In genomic region chr1:125669035-125669434, GRCm38 (mm10) we compare ENCODE assay signal across 12 mouse cellular contexts. TPM values are rescaled to one million over a fixed set of nuclear protein-coding genes. Genes with fewer than 3 reads are reported as not detected.
DNase-seq lines count a peak whose midpoint lies in the region; ATAC-seq and TF ChIP-seq lines count a peak whose summit lies in the region.
"Had no signal": no experiment of that assay in that cellular context is flagged by ENCODE, and none has a peak within 500 bp of the region (broad histone marks: within the 10 kb centered on the region; RNA-seq: fewer than 3 reads in every experiment).

No protein-coding gene starts in this region.

- H3K4me2 ChIP-seq in midbrain, embryonic 11.5 days, result no peak overlapping the region

- intact Hi-C loops in heart, adult 2 months (cut with DNase I), result loop anchor here (2.0 to 10.0 kb wide), 2 partner anchors 62 to 144 kb away; no protein-coding TSS in a partner anchor
- intact Hi-C loops in gastrocnemius, postnatal 36 days (cut with DNase I), result no loop called here

- peak; percentile 33; the same call in 1 of the 2 replicates for ATAC-seq in midbrain, embryonic 11.5 days (ENCODE audit: low FRiP score)
- ATAC-seq in CD4-positive, CD25-positive, alpha-beta regulatory T cell, adult 4 months, result no peak
- ATAC-seq: forebrain, embryonic 16.5 days had no signal

- WGBS in heart, adult 2 months, result 73% methylated on average over 5 of the region's 5 CpGs
- 80% methylated on average over 5 of the region's 5 CpGs for WGBS in heart, embryonic 10.5 days
- 86% methylated on average over 5 of the region's 5 CpGs for WGBS in midbrain, embryonic 11.5 days
- 83% methylated on average over 5 of the region's 5 CpGs for WGBS in midbrain, embryonic 10.5 days
- WGBS in small intestine, adult 2 months, result 77% methylated on average over 5 of the region's 5 CpGs

- H3K27me3 ChIP-seq in heart, adult 2 months (ENCODE audit: control insufficient read depth, insufficient read depth, low read length), result peaks cover 2% of the 10 kb centered on the region; the same call in 1 of the 2 replicates
- no peaks in the 10 kb centered on the region for H3K27me3 ChIP-seq in heart, embryonic 10.5 days (ENCODE audit: insufficient read depth, poor library complexity, severe bottlenecking)
- no peaks in the 10 kb centered on the region for H3K27me3 ChIP-seq in midbrain, embryonic 11.5 days (ENCODE audit: control insufficient read depth, insufficient read depth, low read length)
- no peaks in the 10 kb centered on the region for H3K27me3 ChIP-seq in midbrain, embryonic 10.5 days (ENCODE audit: low read depth, poor library complexity, severe bottlenecking)
- H3K27me3 ChIP-seq in small intestine, adult 2 months (ENCODE audit: control insufficient read depth, insufficient read depth, low read length), result no peaks in the 10 kb centered on the region

- H3K27ac ChIP-seq in heart, adult 2 months, result no peak overlapping the region
- H3K27ac ChIP-seq in heart, embryonic 10.5 days, result no peak overlapping the region
- no peak overlapping the region for H3K27ac ChIP-seq in midbrain, embryonic 11.5 days (ENCODE audit: low read depth, low read length)
- no peak overlapping the region for H3K27ac ChIP-seq in midbrain, embryonic 10.5 days (replicated peaks)
- no peak overlapping the region for H3K27ac ChIP-seq in small intestine, adult 2 months (ENCODE audit: insufficient read depth, low read depth, low read length)

- no peak for TF ChIP-seq POLR2A in heart, adult 2 months (IDR thresholded peaks at IDR 0.05; ENCODE audit: insufficient read depth, low read depth, low read length)
- no peak for TF ChIP-seq POLR2A in small intestine, adult 2 months (IDR thresholded peaks at IDR 0.05; ENCODE audit: low read depth, low read length)

- H3K4me3 ChIP-seq in heart, adult 2 months, result no peak overlapping the region
- no peak overlapping the region for H3K4me3 ChIP-seq in heart, embryonic 10.5 days
- no peak overlapping the region for H3K4me3 ChIP-seq in midbrain, embryonic 11.5 days (ENCODE audit: low read depth, low read length)
- no peak overlapping the region for H3K4me3 ChIP-seq in midbrain, embryonic 10.5 days
- H3K4me3 ChIP-seq in small intestine, adult 2 months (ENCODE audit: low read depth, low read length), result no peak overlapping the region

- no peak for TF ChIP-seq EP300 in heart, adult 2 months (IDR thresholded peaks at IDR 0.05; ENCODE audit: insufficient read depth, low read depth, low read length)

- no peaks in the 10 kb centered on the region; the same call in 1 of the 2 replicates for H3K4me1 ChIP-seq in heart, adult 2 months (ENCODE audit: control insufficient read depth, insufficient read depth, low read length)
- no peaks in the 10 kb centered on the region for H3K4me1 ChIP-seq in heart, embryonic 10.5 days
- no peaks in the 10 kb centered on the region for H3K4me1 ChIP-seq in midbrain, embryonic 11.5 days (ENCODE audit: control insufficient read depth, insufficient read depth, low read length)
- H3K4me1 ChIP-seq in midbrain, embryonic 10.5 days, result no peaks in the 10 kb centered on the region
- H3K4me1 ChIP-seq in small intestine, adult 2 months (ENCODE audit: control insufficient read depth, insufficient read depth, insufficient read length, low read length), result no peaks in the 10 kb centered on the region

- H3K9me3 ChIP-seq in heart, embryonic 10.5 days, result no peaks in the 10 kb centered on the region
- H3K9me3 ChIP-seq in midbrain, embryonic 11.5 days (ENCODE audit: control insufficient read depth, low read length), result no peaks in the 10 kb centered on the region
- no peaks in the 10 kb centered on the region for H3K9me3 ChIP-seq in midbrain, embryonic 10.5 days (replicated peaks)

- no peaks in the 10 kb centered on the region for H3K36me3 ChIP-seq in heart, adult 2 months (ENCODE audit: control insufficient read depth, insufficient read depth, low read length)
- no peaks in the 10 kb centered on the region for H3K36me3 ChIP-seq in heart, embryonic 10.5 days
- no peaks in the 10 kb centered on the region for H3K36me3 ChIP-seq in midbrain, embryonic 11.5 days (ENCODE audit: control insufficient read depth, insufficient read depth, low read length)
- no peaks in the 10 kb centered on the region for H3K36me3 ChIP-seq in midbrain, embryonic 10.5 days
- no peaks in the 10 kb centered on the region for H3K36me3 ChIP-seq in small intestine, adult 2 months (ENCODE audit: control insufficient read depth, insufficient read depth, low read length)

- peak; percentile 71 for TF ChIP-seq CTCF in heart, adult 2 months (IDR thresholded peaks at IDR 0.05)
- peak; percentile 68; the same call in 1 of the 2 replicates for TF ChIP-seq CTCF in small intestine, adult 2 months (IDR thresholded peaks at IDR 0.05; ENCODE audit: extremely low read depth, insufficient read length, insufficient replicate concordance, low read depth, low read length)

- H3K9ac ChIP-seq in heart, adult 2 months (ENCODE audit: low read depth, low read length), result no peak overlapping the region
- H3K9ac ChIP-seq in midbrain, embryonic 11.5 days (ENCODE audit: low read length), result no peak overlapping the region

- no peaks in the 10 kb centered on the region for H3K79me2 ChIP-seq in heart, adult 2 months (replicated peaks; ENCODE audit: control insufficient read depth, insufficient read depth, low read length)

- DNase-seq in heart, adult 2 months, result peak in 1 of 2 experiments; percentile 31
- no peak for DNase-seq in heart, embryonic 10.5 days (ENCODE audit: low spot score)
- peak; percentile 86 for DNase-seq in midbrain, embryonic 11.5 days (ENCODE audit: low spot score, missing footprints)
- no peak for DNase-seq in midbrain, embryonic 10.5 days (ENCODE audit: low spot score)
- DNase-seq in embryo, embryonic 10.5 days (ENCODE audit: low spot score), result peak; percentile 12
- DNase-seq in gastrocnemius, postnatal 36 days, result no peak
- DNase-seq: cerebellum, postnatal 25 days; heart, postnatal 36 days; layer of hippocampus, adult 9-11 months had no signal

RNA-seq across cellular contexts. Expression of gene Gpr39, which starts 7.8 kb away (rescaled TPM):
- total RNA-seq in heart, adult 2 months (2021), result under 1 TPM; 0.18 to 0.47 TPM
- polyA plus RNA-seq in heart, adult 2 months (2012; rRNA removed), result 1.3 and 1.4 TPM in 2 replicates
- 3.1 and 4.5 TPM in 2 replicates for polyA plus RNA-seq in heart, embryonic 10.5 days (2016; fragmentation: Nextera tagmentation; extraction: Ambion mirVana)
- not detected in 2 replicates for polyA plus RNA-seq in midbrain, embryonic 11.5 days (2014; fragmentation: Nextera tagmentation; extraction: Ambion mirVana)
- not detected in 2 replicates for polyA plus RNA-seq in midbrain, embryonic 10.5 days (2016; fragmentation: Nextera tagmentation; extraction: Ambion mirVana)
- polyA plus RNA-seq in small intestine, adult 2 months (2012; rRNA removed), result 10.6 and 45.4 TPM in 2 replicates
- not detected for polyA plus RNA-seq in CD4-positive, CD25-positive, alpha-beta regulatory T cell, adult 4 months (2017; shearing (Covaris generic))
- not detected for total RNA-seq in gastrocnemius, postnatal 36 days (2021)
- polyA plus RNA-seq: forebrain, embryonic 16.5 days had no signal

Comparison
In these comparisons a context has a peak if more than half of its experiments do, and no peak if none do; other contexts are left out.
1. DNase-seq: peak in midbrain, embryonic 11.5 days (single experiment) and embryo, embryonic 10.5 days (single experiment); none in heart, embryonic 10.5 days (single experiment), midbrain, embryonic 10.5 days (single experiment) and gastrocnemius, postnatal 36 days (0 of 2).